Mouse (Mus musculus) cerebellum, adult 2 months (tissue): ENCODE measurements at regions not wholly inside any gene's neighbourhood (a gene's known extent, or its start where the extent isn't known, plus 50 kb on each side); places are given as distances from the start of the nearest gene placed in this dataset.

Experiments used
- DNase-seq, 2 experiments: peaks; one replicate each; pipeline ENCODE4 v3.0.0; 2021
- H3K27ac ChIP-seq: fragments of 200-500 bp; 2 replicates; pipeline ENCODE4 v1.5.1; 2012; ENCODE audit warnings: low read length, control low read depth, inconsistent platforms; ENCODE audit not compliant: insufficient read depth
- H3K27me3 ChIP-seq: fragments of 200-500 bp; 2 replicates; pipeline ENCODE4 v1.6.1; 2012; ENCODE audit warnings: inconsistent platforms, mild to moderate bottlenecking, low read length, moderate library complexity; ENCODE audit not compliant: control insufficient read depth, insufficient read depth
- H3K4me1 ChIP-seq: fragments of 200-500 bp; 2 replicates; pipeline ENCODE4 v1.6.1; 2011; ENCODE audit warnings: low read length; ENCODE audit not compliant: control insufficient read depth, insufficient read depth
- H3K4me3 ChIP-seq: fragments of 200-500 bp; replicated peaks from 2 replicates; pipeline ENCODE3; 2011; ENCODE audit warnings: mild to moderate bottlenecking, low read depth, low read length, control low read depth; ENCODE audit not compliant: insufficient read depth
- CTCF ChIP-seq: fragments of 200-500 bp; IDR thresholded peaks from 2 replicates; pipeline ENCODE4 v1.5.1; 2011; ENCODE audit warnings: low read depth, mild to moderate bottlenecking, control low read depth, low read length, moderate library complexity, borderline replicate concordance; ENCODE audit not compliant: insufficient read depth
- POLR2A ChIP-seq: fragments of 200-500 bp; IDR thresholded peaks from 2 replicates; pipeline ENCODE4 v1.6.1; 2011; ENCODE audit warnings: low read length, control low read depth, borderline replicate concordance; ENCODE audit not compliant: insufficient read depth
- WGBS: fragments of 180-500 bp; shearing (Covaris S2); methylation state at CpG from one replicate; pipeline ENCODE4 v1.1.7; 2018; 5-methylcytosine and 5-hydroxymethylcytosine counted together

DNA sequence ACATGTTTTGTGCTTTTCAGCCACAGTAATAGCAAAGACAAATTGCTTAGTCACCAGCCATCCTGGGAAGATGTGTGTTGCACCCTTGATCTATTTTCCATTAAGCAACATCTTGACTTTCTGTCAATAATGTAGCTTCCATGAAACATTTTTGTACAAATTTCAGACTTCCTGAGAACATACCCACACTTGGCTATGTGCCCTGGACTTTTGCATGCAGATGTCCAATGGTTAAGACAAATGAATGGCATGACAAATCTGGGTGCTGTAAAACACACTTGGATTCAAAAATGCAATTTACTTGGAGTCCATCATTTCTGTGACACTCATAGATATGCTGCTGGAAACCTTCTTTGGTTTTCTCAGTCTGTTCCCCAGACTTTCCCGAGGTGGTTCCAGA, 549.9 kb downstream of the Tm4sf1 start:
- WGBS: 30% methylated on average over 1 of the region's 1 CpGs
- Histone ChIP-seq H3K4me3 (no peak overlapping the region), H3K27me3 (no peaks in the 10 kb centered on the region), H3K4me1 (no peaks in the 10 kb centered on the region), H3K27ac (no peak overlapping the region)
- DNase-seq: no peak
- TF ChIP-seq CTCF: no peak
- no peak for TF ChIP-seq POLR2A

DNA sequence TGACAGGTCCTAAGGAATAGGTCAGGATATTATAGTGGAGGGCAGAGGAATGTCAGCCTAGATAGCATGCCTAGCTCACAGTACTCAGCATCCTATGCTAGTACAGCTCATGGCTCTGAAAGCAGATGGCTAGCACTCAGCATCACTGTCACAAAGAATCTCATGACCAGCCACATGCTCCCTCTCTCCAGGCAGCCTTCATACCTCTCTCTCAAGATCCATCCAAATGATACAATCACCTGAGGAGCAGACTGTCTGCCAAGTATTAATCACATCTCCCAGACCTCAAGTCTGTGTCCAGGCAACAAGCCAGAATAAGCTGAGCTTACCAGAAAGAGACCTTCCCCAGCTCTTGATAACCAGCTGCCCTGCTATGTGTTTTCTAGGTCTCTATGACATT, 557.4 kb upstream of the Nbea start:
- H3K27me3 ChIP-seq: no peaks in the 10 kb centered on the region

DNA sequence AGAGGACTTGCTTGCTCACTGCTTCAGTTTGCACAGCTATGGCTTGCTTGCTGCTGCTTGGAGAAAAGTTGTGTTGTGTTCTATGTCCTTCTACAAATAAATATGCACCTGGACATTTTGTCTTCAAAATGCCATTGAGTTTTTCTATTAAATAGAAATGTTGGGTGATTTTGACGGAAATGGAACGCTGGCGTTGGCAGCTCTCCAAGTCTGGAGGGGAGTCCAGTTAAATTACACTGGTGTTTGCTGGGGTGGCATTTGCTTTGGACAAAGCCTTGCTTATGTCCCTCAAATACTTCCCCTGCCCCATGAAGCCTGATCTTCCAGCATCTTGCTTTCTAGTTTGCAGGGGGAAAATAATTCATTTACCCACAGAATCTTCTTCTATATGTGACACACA, 556.0 kb upstream of the Nbea start:
- Histone ChIP-seq H3K27me3 (no peaks in the 10 kb centered on the region), H3K27ac (no peak overlapping the region), H3K4me3 (no peak overlapping the region), H3K4me1 (peaks cover 5% of the 10 kb centered on the region; the same call in 1 of the 2 replicates)
- TF ChIP-seq CTCF: no peak
- TF ChIP-seq POLR2A: no peak
- no peak for DNase-seq
- WGBS: 43% methylated on average over 3 of the region's 3 CpGs

More for the DNA sequence above, 557.4 kb upstream of the Nbea start:
- DNase-seq: peak; percentile 24 to 67
- H3K4me3 ChIP-seq: no peak overlapping the region
- TF ChIP-seq POLR2A (no peak), CTCF (no peak)
- peaks cover 5% of the 10 kb centered on the region; the same call in 1 of the 2 replicates for H3K4me1 ChIP-seq
- no peak overlapping the region for H3K27ac ChIP-seq

DNA sequence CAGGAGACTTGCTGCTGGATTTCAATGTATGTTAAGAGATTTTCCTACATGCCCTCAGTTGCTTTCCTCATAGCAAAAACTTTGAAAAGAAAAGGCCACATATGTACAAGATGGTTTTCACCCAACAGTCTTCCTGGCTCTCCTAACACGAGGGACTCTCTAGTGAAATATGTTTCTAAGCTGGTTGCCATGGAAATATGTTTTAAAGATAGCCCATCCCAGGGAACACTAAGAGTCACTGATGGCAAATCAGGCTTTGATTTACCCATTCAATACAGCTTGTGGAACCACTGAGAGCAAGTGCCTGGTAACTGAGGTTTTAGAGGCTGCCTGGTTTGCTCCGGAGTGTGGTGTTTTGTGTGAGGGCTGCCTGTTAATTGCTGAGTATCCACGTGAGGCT, 547.3 kb upstream of the Nbea start:
- WGBS: 68% methylated on average over 3 of the region's 3 CpGs
- Histone ChIP-seq H3K27me3 (no peaks in the 10 kb centered on the region), H3K4me1 (no peaks in the 10 kb centered on the region), H3K4me3 (no peak overlapping the region), H3K27ac (no peak overlapping the region)
- no peak for TF ChIP-seq POLR2A
- no peak for TF ChIP-seq CTCF
- no peak for DNase-seq

DNA sequence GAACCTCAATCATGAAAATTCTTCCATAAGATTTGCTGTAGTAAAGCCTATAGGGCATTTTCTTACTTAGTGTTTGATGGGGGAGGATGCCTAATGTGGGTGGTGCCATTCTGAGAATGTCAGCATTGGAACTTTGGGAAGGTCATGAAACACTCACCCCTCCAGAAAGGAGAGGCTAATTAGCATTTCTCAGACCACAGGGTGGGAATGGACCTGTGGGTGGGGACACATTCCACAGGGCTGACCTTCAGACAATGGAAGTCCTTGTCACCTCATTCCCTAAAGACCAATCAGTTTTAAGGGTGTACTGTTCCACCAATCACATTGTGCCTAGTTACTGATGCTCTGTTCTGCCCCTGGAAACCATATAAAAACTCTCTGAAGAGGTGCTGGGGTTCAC, 541.5 kb upstream of the Nbea start:
- H3K4me1 ChIP-seq: no peaks in the 10 kb centered on the region
- no peak for TF ChIP-seq CTCF
- no peak for TF ChIP-seq POLR2A
- H3K27me3 ChIP-seq: no peaks in the 10 kb centered on the region
- no peak overlapping the region for H3K4me3 ChIP-seq
- no peak for DNase-seq
- no peak overlapping the region for H3K27ac ChIP-seq

DNA sequence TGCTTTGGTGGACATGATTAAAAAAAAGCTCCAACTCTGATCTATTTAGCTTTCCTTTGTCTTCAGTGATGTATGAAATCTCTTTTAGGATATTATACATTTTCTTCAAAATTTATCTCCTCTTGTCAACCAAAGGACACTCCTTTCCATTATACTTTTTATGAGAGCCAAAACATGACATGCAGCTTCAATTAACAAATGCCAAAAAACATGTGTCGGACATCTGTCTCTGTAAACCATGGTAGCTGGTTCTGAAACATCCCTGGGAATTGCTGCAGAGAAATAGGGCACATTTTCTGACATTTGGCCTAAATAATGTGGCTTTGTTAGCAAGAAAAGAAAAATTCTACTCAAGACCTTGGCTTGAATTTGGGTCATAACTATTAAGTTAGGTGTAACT, 524.8 kb upstream of the Nbea start:
- H3K27me3 ChIP-seq: no peaks in the 10 kb centered on the region
- H3K4me1 ChIP-seq: no peaks in the 10 kb centered on the region
- TF ChIP-seq POLR2A: no peak
- TF ChIP-seq CTCF: no peak
- DNase-seq: no peak
- no peak overlapping the region for H3K27ac ChIP-seq
- 91% methylated on average over 1 of the region's 1 CpGs for WGBS
- no peak overlapping the region for H3K4me3 ChIP-seq

DNA sequence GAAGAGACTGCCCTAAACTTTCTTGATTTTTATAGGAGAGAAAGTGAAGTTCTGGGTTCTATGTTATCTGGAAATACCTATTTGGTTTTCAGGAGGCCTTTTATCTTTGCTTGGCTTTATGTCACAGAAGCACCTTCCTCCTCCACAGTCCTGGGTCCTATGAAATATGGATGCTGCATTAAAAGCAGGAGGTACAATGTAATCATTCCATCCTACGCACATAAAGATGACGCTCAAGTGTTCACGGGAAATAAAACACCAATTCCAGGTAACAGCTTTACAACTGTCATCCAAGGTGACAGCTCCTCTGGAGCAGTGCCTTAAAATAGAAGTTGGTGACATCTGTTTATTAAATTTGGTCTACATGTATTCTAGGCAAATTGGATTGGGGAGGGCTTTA, 523.8 kb upstream of the Nbea start:
- DNase-seq: no peak
- no peak overlapping the region for H3K4me3 ChIP-seq
- H3K27ac ChIP-seq: no peak overlapping the region
- no peak for TF ChIP-seq CTCF
- no peaks in the 10 kb centered on the region for H3K4me1 ChIP-seq
- H3K27me3 ChIP-seq: no peaks in the 10 kb centered on the region
- whole genome bisulfite sequencing: 54% methylated on average over 3 of the region's 3 CpGs

DNA sequence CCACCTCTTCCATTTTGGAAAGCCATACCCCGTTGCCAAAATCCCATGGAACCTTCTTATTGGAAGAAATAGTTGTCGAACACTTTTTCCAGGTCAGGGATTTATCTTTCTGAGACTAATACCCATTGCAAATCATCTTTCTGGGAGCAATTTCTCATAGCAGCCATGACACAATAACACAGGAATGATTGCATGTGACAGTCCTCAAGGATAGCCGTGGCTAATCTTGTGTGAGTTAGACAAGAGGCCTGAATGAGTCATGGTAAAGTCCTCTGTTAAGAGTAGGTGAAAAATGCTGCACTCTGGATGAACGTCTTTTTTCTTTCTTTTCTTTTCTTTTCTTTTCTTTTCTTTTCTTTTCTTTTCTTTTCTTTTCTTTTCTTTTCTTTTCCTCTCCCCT, 522.5 kb upstream of the Nbea start:
- Histone ChIP-seq H3K4me1 (no peaks in the 10 kb centered on the region), H3K4me3 (no peak overlapping the region), H3K27me3 (no peaks in the 10 kb centered on the region), H3K27ac (no peak overlapping the region)
- no peak for DNase-seq
- WGBS: 83% methylated on average over 4 of the region's 4 CpGs
- no peak for TF ChIP-seq POLR2A
- no peak for TF ChIP-seq CTCF

DNA sequence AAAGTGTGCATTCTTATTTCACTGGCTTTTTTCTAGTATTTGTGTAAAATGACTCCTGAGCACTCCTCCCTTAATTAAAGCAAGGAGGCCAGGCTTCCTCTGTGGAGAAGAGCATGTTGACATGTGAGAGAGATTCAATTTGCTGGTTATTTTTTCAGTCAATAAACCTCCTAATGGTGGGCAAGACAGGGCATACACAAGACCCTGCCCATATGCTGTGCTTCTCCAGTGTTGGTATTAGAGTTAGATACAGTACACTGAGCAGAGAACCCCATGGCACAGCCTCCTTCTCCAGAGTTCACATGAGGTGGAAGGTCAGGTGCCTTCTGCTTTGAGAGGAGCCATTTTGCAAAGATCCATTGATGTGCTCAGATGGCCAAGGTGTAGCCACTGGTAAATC, 515.4 kb upstream of the Nbea start:
- no peak overlapping the region for H3K27ac ChIP-seq
- no peak for DNase-seq

More for the DNA sequence above, 515.4 kb upstream of the Nbea start:
- no peaks in the 10 kb centered on the region for H3K27me3 ChIP-seq
- H3K4me1 ChIP-seq: no peaks in the 10 kb centered on the region
- TF ChIP-seq CTCF: no peak
- no peak for TF ChIP-seq POLR2A
- no peak overlapping the region for H3K4me3 ChIP-seq
